ENCODE assay signal across 1 mouse cellular context in genomic region chr2:5614896-5615295, GRCm38 (mm10).
TF ChIP-seq lines count a peak whose summit lies in the region.

No protein-coding gene starts in this region.

TF ChIP-seq in MEL, 35 proteins besides CTCF, POLR2A, EP300 and RAD21 (continued from another document):
- TF ChIP-seq USF2 (IDR thresholded peaks at IDR 0.05; ENCODE audit: borderline replicate concordance in 1 of 2, insufficient read depth in 1 of 2, low read depth in 1 of 2, low read length in 2 of 2) (no peak), MYC (IDR thresholded peaks at IDR 0.05; ENCODE audit: low read depth, low read length) (peak; percentile 82), JUND (IDR thresholded peaks at IDR 0.05; ENCODE audit: low read depth, low read length) (peak; percentile 91), MAZ (IDR thresholded peaks at IDR 0.05; ENCODE audit: low read depth, low read length) (0 out of 2 replicates have a peak, but pooled peaks have one; percentile 56), ZKSCAN1 (IDR thresholded peaks at IDR 0.05; ENCODE audit: low read depth, low read length) (no peak), MAFK (IDR thresholded peaks at IDR 0.05; ENCODE audit: borderline replicate concordance, low read depth, low read length) (peak; percentile 97), RCOR1 (IDR thresholded peaks at IDR 0.05; ENCODE audit: low read depth, low read length) (peak; percentile 79), BHLHE40 (IDR thresholded peaks at IDR 0.05; ENCODE audit: borderline replicate concordance, low read depth, low read length) (peak; percentile 29; the same call in 1 of the 2 replicates), GATA1 (IDR thresholded peaks at IDR 0.05; ENCODE audit: low read depth, low read length) (peak; percentile 98), ZNF384 (IDR thresholded peaks at IDR 0.05; ENCODE audit: low read depth, low read length) (no peak), E2F4 (IDR thresholded peaks at IDR 0.05; ENCODE audit: borderline replicate concordance, low read depth, low read length) (no peak), POLR2AphosphoS2 (IDR thresholded peaks at IDR 0.05; ENCODE audit: low read length) (no peak), POLR2AphosphoS5 (IDR thresholded peaks at IDR 0.05; ENCODE audit: borderline replicate concordance, low read depth, low read length) (no peak)
